Mouse (Mus musculus) small intestine, adult 2 months (tissue): ENCODE data around the gene Adh1. TPM values are rescaled to one million over a fixed set of nuclear protein-coding genes. Genes with fewer than 3 reads are reported as not detected.

Source experiments
- H3K27ac ChIP-seq: fragments of 200-500 bp; 2 replicates; pipeline ENCODE4 v1.5.1; 2012; ENCODE audit warnings: low read depth, low read length, control low read depth, inconsistent platforms; ENCODE audit not compliant: insufficient read depth
- H3K27me3 ChIP-seq: fragments of 200-500 bp; 2 replicates; pipeline ENCODE4 v1.6.1; 2012; ENCODE audit warnings: mild to moderate bottlenecking, moderate library complexity, low read length, inconsistent platforms; ENCODE audit not compliant: control insufficient read depth, insufficient read depth
- H3K36me3 ChIP-seq: fragments of 200-500 bp; 2 replicates; pipeline ENCODE4 v1.6.1; 2012; ENCODE audit warnings: mild to moderate bottlenecking, low read length, control low read depth, inconsistent platforms; ENCODE audit not compliant: control insufficient read depth, insufficient read depth
- H3K4me1 ChIP-seq: fragments of 200-500 bp; 2 replicates; pipeline ENCODE4 v1.6.1; 2012; ENCODE audit warnings: low read length, inconsistent platforms, mixed read lengths; ENCODE audit not compliant: control insufficient read depth, insufficient read depth, insufficient read length
- H3K4me3 ChIP-seq: fragments of 200-500 bp; 2 replicates; pipeline ENCODE4 v1.5.1; 2012; ENCODE audit warnings: low read depth, mild to moderate bottlenecking, control low read depth, inconsistent platforms, low read length, moderate library complexity
- CTCF ChIP-seq: fragments of 200-500 bp; IDR thresholded peaks from 2 replicates; pipeline ENCODE4 v1.5.1; 2012; ENCODE audit warnings: low read depth, mild to moderate bottlenecking, control low read depth, inconsistent platforms, low read length, moderate library complexity, mixed read lengths; ENCODE audit not compliant: insufficient replicate concordance, insufficient read length; ENCODE audit errors: extremely low read depth
- POLR2A ChIP-seq: fragments of 200-500 bp; IDR thresholded peaks from 2 replicates; pipeline ENCODE4 v1.6.1; 2012; ENCODE audit warnings: low read depth, mild to moderate bottlenecking, control low read depth, inconsistent platforms, low read length, moderate library complexity
- WGBS: fragments of 180-500 bp; shearing (Covaris S2); methylation state at CpG from one replicate; pipeline ENCODE4 v1.1.7; 2018; 5-methylcytosine and 5-hydroxymethylcytosine counted together
- polyA plus RNA-seq: library from polyadenylated mRNA; depleted of rRNA; stranded (reverse); fragments of >200 nt; gene quantifications from 2 replicates; pipeline ENCODE4 v1.2.3, GENCODE M21; 2012

The Adh1 gene
- polyA plus RNA-seq, 1 experiment = 137 TPM

DNA sequence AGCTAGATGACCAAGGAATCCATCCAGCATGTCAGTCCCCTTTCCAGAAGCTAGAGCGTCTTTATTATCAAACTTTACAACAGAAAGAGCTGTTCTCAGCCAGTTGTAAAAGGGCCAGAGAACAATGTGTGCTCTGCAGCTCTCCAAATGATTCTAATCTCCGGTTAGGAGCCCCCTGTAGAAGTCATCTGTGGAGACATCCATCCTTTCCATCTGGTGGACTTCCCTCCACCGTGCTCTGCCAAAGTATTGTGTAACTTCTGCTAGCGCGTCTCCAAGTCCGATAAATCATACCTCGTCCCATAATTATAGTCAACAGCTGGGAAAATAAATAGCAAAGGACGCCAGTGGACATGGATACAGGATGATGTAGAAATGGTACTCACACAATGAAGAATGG is 12.0 kb upstream of the Adh1 start:
- Histone ChIP-seq H3K27me3 (no peaks in the 10 kb centered on the region), H3K4me1 (peaks cover 15% of the 10 kb centered on the region; the same call in 1 of the 2 replicates), H3K4me3 (no peak overlapping the region), H3K27ac (no peak overlapping the region), H3K36me3 (no peaks in the 10 kb centered on the region)
- 67% methylated on average over 8 of the region's 8 CpGs for WGBS
- TF ChIP-seq CTCF (no peak), POLR2A (no peak)

DNA sequence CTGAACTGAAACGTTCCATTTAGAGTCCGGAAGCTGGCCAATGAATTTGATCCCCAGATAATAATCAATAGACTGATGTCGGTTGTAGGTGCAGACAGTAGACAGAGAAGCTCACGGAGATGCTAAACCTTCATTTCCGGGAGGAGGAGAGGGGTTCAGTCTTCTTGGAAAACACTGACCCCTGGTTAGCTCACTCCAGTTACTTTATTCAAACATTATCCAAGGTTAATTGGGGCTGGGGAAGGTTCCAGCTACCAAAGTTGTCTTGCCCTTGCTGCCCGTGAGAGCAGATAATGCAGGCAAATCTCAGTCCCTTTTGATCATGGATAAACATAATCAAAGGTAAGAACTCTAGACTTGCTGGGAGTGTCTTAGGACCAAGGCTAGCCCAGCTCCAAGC is 9.6 kb upstream of the Adh1 start:
- Histone ChIP-seq H3K27me3 (no peaks in the 10 kb centered on the region), H3K27ac (no peak overlapping the region), H3K4me3 (no peak overlapping the region), H3K4me1 (peaks cover 6% of the 10 kb centered on the region; the same call in 1 of the 2 replicates), H3K36me3 (no peaks in the 10 kb centered on the region)
- 73% methylated on average over 6 of the region's 6 CpGs for WGBS
- no peak for TF ChIP-seq CTCF
- TF ChIP-seq POLR2A = no peak

DNA sequence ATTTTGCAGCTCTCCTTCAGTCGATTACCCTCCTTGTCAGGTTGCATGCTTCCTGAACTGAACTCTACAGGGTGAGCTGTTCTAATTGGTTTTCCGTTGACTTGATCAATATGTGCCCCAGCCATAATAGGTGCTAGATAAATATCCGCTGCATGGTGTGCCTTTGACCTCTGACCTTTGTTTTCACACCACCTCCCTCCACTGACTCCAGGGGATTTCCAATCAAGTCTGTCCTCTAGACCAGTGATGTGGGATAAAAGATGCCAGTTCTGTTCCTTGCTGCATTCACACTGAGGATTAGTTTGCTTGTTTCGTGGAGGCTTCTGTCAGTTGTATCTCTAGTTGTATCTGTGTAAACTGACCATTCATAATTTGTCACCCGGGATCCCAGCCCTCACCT is 6.6 kb upstream of the Adh1 start:
- no peak overlapping the region for H3K27ac ChIP-seq
- no peak overlapping the region for H3K4me3 ChIP-seq
- no peak for TF ChIP-seq POLR2A
- TF ChIP-seq CTCF = no peak
- no peaks in the 10 kb centered on the region for H3K36me3 ChIP-seq
- no peaks in the 10 kb centered on the region; the same call in 1 of the 2 replicates for H3K4me1 ChIP-seq
- 35% methylated on average over 5 of the region's 5 CpGs for WGBS
- no peaks in the 10 kb centered on the region for H3K27me3 ChIP-seq

DNA sequence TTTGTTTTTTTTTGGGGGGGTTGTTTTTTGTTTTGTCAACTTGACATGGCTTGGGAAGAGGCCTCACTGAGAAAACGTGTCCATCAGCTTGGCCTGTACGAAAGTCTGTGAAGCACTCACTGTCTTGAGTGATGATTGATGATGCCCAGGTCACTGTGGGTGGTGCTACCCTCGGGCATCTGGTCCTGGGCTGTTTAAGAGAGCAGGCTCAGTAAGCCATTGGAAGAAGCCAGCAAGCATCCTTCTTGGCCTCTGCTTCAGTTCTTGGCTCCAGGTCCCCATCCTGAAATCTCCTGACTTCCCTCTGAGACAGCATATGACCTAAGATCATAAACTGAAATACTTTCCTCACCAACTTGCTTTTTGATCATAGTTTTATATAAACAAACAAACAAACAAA is 5.4 kb upstream of the Adh1 start:
- Histone ChIP-seq H3K4me1 (no peaks in the 10 kb centered on the region; the same call in 1 of the 2 replicates), H3K27me3 (no peaks in the 10 kb centered on the region), H3K4me3 (no peak overlapping the region), H3K36me3 (no peaks in the 10 kb centered on the region), H3K27ac (no peak overlapping the region)
- 75% methylated on average over 3 of the region's 3 CpGs for WGBS
- TF ChIP-seq CTCF (no peak), POLR2A (no peak)

DNA sequence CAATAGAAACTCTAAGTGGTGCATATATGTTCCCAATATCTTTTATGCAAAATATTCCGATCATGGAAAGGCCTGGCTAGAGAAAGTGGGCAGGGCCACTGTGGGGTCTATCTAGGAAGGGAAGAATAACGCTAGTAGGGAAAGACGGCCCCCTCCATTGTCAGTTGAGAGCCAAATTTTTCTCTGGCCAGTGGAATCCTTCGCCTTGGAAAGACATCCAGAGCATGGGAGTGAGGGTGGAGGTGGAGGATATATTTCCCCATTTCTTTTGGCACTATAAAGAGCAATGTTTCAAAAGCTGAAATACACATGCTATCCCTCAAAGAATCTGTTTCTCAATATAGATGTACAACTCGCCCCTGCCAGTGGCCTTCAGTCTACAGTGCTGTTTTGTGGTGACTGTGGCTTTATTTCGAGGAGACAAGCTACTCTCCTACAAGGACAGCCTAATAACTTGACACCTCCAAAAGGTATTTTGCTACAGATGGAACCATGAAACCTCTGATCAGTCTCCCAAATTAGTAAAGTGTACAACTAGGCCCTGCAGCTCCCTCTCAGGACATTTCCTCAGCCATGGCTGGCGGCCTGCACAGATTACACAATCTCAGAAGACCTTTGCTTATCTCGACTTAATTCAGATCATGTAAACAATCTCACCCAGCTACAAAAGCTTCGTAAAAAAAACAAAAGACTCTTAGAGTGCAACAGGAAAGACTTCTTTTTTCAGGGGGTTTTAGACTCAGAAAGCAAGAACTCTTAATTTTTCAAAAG is 4.8 kb upstream of the Adh1 start:
- TF ChIP-seq CTCF = no peak
- no peak for TF ChIP-seq POLR2A
- no peak overlapping the region for H3K27ac ChIP-seq
- no peaks in the 10 kb centered on the region for H3K36me3 ChIP-seq
- 59% methylated on average over 9 of the region's 9 CpGs for WGBS
- no peak overlapping the region for H3K4me3 ChIP-seq
- H3K4me1 ChIP-seq = no peaks in the 10 kb centered on the region; the same call in 1 of the 2 replicates
- H3K27me3 ChIP-seq = no peaks in the 10 kb centered on the region

DNA sequence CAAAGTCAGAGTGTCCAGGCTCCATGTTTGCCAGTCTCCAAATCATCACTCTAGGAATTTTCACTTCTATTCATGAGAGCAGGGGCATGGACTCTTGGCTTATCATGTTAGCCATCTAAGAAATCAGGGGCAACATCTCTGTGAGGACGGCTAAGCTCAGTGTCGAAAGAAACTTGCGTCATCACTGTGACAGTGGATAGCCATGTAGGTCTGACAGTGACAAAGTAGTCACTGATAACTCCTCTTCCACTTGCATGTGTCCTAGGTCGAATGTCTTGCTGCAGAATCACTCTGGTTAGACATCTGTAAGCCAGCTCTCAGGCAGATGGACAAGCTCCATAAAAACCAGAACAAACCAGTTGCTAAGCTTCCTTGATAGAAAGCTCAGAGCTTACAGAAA is 1.8 kb downstream of the Adh1 start:
- 74% methylated on average over 4 of the region's 4 CpGs for WGBS
- H3K4me3 ChIP-seq = no peak overlapping the region
- H3K36me3 ChIP-seq = no peaks in the 10 kb centered on the region
- TF ChIP-seq CTCF (no peak), POLR2A (no peak)
- no peaks in the 10 kb centered on the region for H3K4me1 ChIP-seq
- no peaks in the 10 kb centered on the region for H3K27me3 ChIP-seq
- no peak overlapping the region for H3K27ac ChIP-seq

DNA sequence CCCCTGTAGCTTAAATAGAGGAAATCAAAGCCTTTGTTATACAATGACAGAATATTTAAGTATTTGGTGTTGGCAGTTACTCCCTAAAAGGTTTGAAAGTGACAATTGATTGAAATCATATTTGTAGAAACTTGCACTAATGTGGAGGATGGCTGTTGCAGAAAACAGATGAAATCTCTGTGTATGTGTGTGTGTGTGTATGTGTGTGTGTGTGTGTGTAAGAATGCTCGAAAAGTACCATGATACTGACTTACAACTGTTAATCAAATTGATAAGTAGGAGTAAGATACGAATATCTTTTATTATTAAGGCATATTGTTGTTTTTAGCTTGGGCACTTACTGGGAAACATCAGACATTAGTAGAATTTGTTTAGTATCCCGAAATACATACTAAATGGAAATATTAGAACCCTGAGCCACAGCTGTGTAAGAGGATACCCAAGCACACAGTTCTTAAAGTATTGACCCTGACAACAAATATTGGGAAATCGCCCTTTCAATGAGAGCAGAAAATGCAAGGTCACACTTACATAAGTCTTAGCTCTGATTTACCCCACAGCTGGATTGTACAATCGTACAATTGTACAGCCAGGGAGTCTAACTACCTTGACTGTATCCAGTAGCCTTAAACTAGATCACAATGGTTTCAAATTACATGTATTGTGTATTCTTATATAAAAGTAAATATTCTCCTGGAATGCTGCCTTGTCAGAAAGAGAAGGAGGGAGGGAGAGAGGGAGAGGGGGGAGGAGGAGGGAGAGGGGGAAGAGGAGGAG is 2.6 kb downstream of the Adh1 start:
- Histone ChIP-seq H3K4me1 (no peaks in the 10 kb centered on the region), H3K27me3 (no peaks in the 10 kb centered on the region), H3K27ac (no peak overlapping the region), H3K36me3 (no peaks in the 10 kb centered on the region), H3K4me3 (no peak overlapping the region)
- TF ChIP-seq CTCF (no peak), POLR2A (no peak)
- 56% methylated on average over 5 of the region's 5 CpGs for WGBS
